Mouse (Mus musculus): ENCODE results near the gene Foxm1. TPM values are rescaled to one million over a fixed set of nuclear protein-coding genes. Genes with fewer than 3 reads are reported as not detected.

The Foxm1 gene
- polyA plus RNA-seq, 1 experiment from 2014 or later: 5.7 TPM

DNA sequence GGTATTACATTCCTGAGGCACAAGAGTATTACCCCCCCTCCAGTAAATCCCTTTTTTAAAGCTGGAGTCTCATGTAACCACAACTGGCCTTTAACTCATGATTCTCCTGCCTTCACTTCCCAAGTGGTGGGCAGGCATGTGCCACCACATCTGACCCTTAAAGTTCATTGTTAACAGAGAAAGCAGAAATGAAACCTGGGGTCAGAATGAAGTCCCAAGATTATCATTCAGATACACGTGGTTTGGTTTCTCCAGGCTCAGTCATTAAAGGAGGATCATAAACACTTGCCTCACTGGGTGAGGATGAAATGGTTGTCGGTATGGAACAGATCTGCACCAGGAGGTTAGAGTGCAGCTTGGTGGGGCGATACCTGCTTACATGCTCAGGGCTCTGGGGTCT, 18.5 kb downstream of the Foxm1 start:
- TF ChIP-seq CTCF (IDR thresholded peaks at IDR 0.05; ENCODE audit: low read depth) (no peak), EP300 (IDR thresholded peaks at IDR 0.05; ENCODE audit: low read depth) (no peak)
- Histone ChIP-seq H3K4me2 (ENCODE audit: low read depth, low read length) (no peak overlapping the region), H3K9ac (replicated peaks) (no peak overlapping the region)

DNA sequence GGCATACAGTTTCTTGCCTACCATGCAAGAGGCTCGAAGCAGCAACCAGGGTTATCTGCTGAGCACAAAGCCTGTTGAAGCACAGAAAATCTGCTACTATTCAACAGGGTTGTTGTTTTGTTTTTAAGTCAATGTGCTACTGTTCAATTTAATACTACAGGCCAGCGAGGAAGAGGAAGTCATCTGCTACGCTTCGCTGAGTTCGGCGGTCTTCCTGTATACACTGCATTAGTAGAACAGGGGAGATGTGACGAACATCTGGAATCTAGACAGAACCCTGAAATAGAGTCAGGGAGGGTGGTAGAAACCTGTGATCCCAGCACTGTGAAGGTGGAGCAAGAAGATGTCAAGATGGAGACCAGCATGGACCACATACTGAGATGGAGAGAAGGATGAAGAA, 21.0 kb downstream of the Foxm1 start:
- no peaks in the 10 kb centered on the region for H3K27me3 ChIP-seq (ENCODE audit: insufficient read depth, low read length)
- H3K4me2 ChIP-seq (ENCODE audit: low read depth, low read length): no peak overlapping the region
- TF ChIP-seq CTCF (IDR thresholded peaks at IDR 0.05; ENCODE audit: low read depth) (no peak), EP300 (IDR thresholded peaks at IDR 0.05; ENCODE audit: low read depth) (no peak)
- ATAC-seq: no peak
- no peaks in the 10 kb centered on the region for H3K9me3 ChIP-seq (ENCODE audit: low read length)
- H3K36me3 ChIP-seq (replicated peaks; ENCODE audit: insufficient read depth, low read length): no peaks in the 10 kb centered on the region
- H3K4me1 ChIP-seq (ENCODE audit: insufficient read depth): no peaks in the 10 kb centered on the region
- H3K9ac ChIP-seq (replicated peaks): no peak overlapping the region
- H3K4me3 ChIP-seq (ENCODE audit: low read depth, low read length): no peak overlapping the region
- no peak for DNase-seq
- WGBS (ENCODE audit: insufficient replicate concordance): 44% methylated on average over 7 of the region's 7 CpGs
- no peak overlapping the region for H3K27ac ChIP-seq (ENCODE audit: low read depth)

More for the DNA sequence above, 18.5 kb downstream of the Foxm1 start:
- H3K4me3 ChIP-seq (ENCODE audit: low read depth, low read length): no peak overlapping the region
- no peaks in the 10 kb centered on the region for H3K9me3 ChIP-seq (ENCODE audit: low read length)
- no peaks in the 10 kb centered on the region for H3K4me1 ChIP-seq (ENCODE audit: insufficient read depth)
- ATAC-seq: no peak
- 56% methylated on average over 3 of the region's 3 CpGs for WGBS (ENCODE audit: insufficient replicate concordance)
- no peak overlapping the region for H3K27ac ChIP-seq (ENCODE audit: low read depth)
- H3K36me3 ChIP-seq (replicated peaks; ENCODE audit: insufficient read depth, low read length): no peaks in the 10 kb centered on the region
- no peaks in the 10 kb centered on the region for H3K27me3 ChIP-seq (ENCODE audit: insufficient read depth, low read length)
- no peak for DNase-seq

DNA sequence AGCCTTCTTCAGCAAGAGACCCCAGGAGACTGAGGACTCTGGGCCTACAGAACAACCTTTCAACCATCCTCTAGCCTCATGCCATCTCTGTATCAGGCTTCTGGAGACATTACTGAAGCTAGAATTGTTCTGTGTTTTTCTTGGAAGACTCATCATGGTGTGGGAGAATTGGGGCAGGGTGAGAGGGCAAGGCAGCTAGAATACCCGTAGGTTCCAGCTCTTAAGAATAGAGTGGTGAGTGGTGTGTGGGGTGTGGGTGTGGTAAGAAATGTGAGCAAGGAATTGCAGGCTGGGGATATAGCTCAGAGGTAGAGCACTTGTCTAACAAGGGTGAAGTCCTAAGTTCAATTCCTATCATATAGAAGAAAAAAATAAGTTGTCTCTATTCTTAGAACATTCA, 22.3 kb downstream of the Foxm1 start:
- WGBS (ENCODE audit: insufficient replicate concordance): 69% methylated on average over 1 of the region's 1 CpGs
- TF ChIP-seq CTCF (IDR thresholded peaks at IDR 0.05; ENCODE audit: low read depth) (no peak), EP300 (IDR thresholded peaks at IDR 0.05; ENCODE audit: low read depth) (no peak)
- H3K4me2 ChIP-seq (ENCODE audit: low read depth, low read length): no peak overlapping the region
- no peak overlapping the region for H3K4me3 ChIP-seq (ENCODE audit: low read depth, low read length)
- no peaks in the 10 kb centered on the region for H3K36me3 ChIP-seq (replicated peaks; ENCODE audit: insufficient read depth, low read length)
- no peak overlapping the region for H3K27ac ChIP-seq (ENCODE audit: low read depth)
- no peaks in the 10 kb centered on the region for H3K9me3 ChIP-seq (ENCODE audit: low read length)
- no peaks in the 10 kb centered on the region for H3K27me3 ChIP-seq (ENCODE audit: insufficient read depth, low read length)
- H3K4me1 ChIP-seq (ENCODE audit: insufficient read depth): no peaks in the 10 kb centered on the region
- no peak for DNase-seq
- no peak overlapping the region for H3K9ac ChIP-seq (replicated peaks)
- no peak for ATAC-seq

DNA sequence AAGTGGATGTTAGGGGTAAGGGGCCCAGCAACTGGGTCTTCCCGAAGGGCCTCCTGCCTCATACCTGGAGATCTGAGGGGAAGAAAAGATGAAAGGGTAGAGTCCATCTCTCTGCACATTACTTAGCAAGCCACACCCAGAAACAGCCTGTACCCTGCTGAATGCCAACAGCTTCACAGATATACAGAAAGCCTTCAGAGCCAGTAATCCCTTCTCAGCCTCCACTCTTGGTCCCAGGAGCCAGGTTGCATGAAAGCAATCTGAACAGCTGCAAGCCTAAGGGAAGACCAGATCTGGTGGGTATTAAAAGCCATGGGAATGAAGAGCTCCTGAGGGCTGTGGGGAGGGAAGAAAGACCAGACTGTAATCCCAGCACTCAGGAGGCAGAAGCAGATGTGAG, 26.4 kb downstream of the Foxm1 start:
- no peaks in the 10 kb centered on the region for H3K27me3 ChIP-seq (ENCODE audit: insufficient read depth, low read length)
- no peak overlapping the region for H3K4me2 ChIP-seq (ENCODE audit: low read depth, low read length)
- H3K4me1 ChIP-seq (ENCODE audit: insufficient read depth): no peaks in the 10 kb centered on the region
- H3K9me3 ChIP-seq (ENCODE audit: low read length): no peaks in the 10 kb centered on the region
- no peak for ATAC-seq
- WGBS (ENCODE audit: insufficient replicate concordance): 74% methylated on average over 1 of the region's 1 CpGs
- DNase-seq: no peak
- no peak overlapping the region for H3K9ac ChIP-seq (replicated peaks)
- no peaks in the 10 kb centered on the region for H3K36me3 ChIP-seq (replicated peaks; ENCODE audit: insufficient read depth, low read length)
- H3K4me3 ChIP-seq (ENCODE audit: low read depth, low read length): no peak overlapping the region
- TF ChIP-seq EP300 (IDR thresholded peaks at IDR 0.05; ENCODE audit: low read depth) (no peak), CTCF (IDR thresholded peaks at IDR 0.05; ENCODE audit: low read depth) (no peak)
- no peak overlapping the region for H3K27ac ChIP-seq (ENCODE audit: low read depth)

DNA sequence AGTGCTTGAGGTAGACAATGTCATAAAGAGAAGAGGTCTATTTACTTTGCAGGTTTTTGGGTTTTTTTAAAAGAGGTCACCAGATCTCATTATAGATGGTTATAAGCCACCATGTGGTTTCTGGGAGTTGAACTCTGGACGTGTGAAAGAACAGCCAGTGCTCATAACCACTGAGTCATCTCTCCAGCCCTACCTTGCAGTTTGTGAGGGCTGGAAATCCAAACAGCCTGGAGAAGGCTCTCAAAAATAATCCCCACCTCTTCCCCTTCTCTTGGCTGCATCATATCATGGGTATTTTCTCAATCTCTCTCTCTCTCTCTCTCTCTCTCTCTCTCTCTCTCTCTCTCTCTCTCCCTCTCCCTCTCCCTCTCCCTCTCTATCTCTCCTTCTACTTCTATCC, 27.9 kb downstream of the Foxm1 start:
- WGBS (ENCODE audit: insufficient replicate concordance): 45% methylated on average over 1 of the region's 1 CpGs
- no peak for DNase-seq
- Histone ChIP-seq H3K36me3 (replicated peaks; ENCODE audit: insufficient read depth, low read length) (no peaks in the 10 kb centered on the region), H3K9ac (replicated peaks) (no peak overlapping the region), H3K4me2 (ENCODE audit: low read depth, low read length) (no peak overlapping the region), H3K9me3 (ENCODE audit: low read length) (no peaks in the 10 kb centered on the region), H3K4me1 (ENCODE audit: insufficient read depth) (no peaks in the 10 kb centered on the region), H3K27ac (ENCODE audit: low read depth) (no peak overlapping the region), H3K4me3 (ENCODE audit: low read depth, low read length) (no peak overlapping the region), H3K27me3 (ENCODE audit: insufficient read depth, low read length) (no peaks in the 10 kb centered on the region)
- no peak for ATAC-seq
- TF ChIP-seq EP300 (IDR thresholded peaks at IDR 0.05; ENCODE audit: low read depth) (no peak), CTCF (IDR thresholded peaks at IDR 0.05; ENCODE audit: low read depth) (no peak)

DNA sequence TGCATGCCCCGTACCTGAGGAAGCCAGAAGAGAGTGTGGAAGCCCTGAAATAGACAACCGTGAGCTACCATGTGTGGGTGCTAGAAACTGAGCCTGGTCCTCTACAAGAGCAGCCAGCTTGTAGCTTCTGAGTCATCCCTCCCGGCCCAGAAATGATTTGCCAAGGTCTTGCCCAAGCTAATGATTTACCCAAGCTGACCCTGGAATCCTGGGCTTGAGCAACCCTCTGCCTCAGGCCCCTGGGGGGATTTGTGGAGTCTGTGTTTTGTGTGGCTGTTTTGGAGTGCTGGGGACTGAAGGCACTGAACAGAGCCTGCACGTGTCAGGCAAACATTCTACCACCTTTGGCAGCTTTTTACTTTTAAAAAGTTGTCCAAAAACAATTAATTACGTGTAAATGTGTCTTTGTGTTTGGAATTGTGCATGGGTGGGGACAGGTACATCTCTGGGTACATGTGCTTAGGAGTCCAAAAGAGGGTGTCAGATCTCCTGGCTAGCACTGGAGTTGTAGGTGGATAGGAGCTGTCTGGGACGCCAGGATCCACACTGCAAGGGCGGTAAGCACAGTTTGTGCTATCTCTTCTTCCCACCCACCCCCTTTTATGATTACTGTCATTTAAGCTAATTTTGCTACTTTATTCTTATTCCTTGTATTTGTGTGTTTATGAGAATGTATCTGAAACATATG, 35.0 kb downstream of the Foxm1 start:
- H3K4me1 ChIP-seq (ENCODE audit: insufficient read depth): no peaks in the 10 kb centered on the region

More for the DNA sequence above, 35.0 kb downstream of the Foxm1 start:
- Histone ChIP-seq H3K4me3 (ENCODE audit: low read depth, low read length) (no peak overlapping the region), H3K36me3 (replicated peaks; ENCODE audit: insufficient read depth, low read length) (no peaks in the 10 kb centered on the region), H3K27me3 (ENCODE audit: insufficient read depth, low read length) (no peaks in the 10 kb centered on the region), H3K27ac (ENCODE audit: low read depth) (peak overlapping the region; percentile 51; the same call in 1 of the 2 replicates), H3K9me3 (ENCODE audit: low read length) (no peaks in the 10 kb centered on the region), H3K9ac (replicated peaks) (no peak overlapping the region), H3K4me2 (ENCODE audit: low read depth, low read length) (no peak overlapping the region)
- WGBS (ENCODE audit: insufficient replicate concordance): 54% methylated on average over 7 of the region's 7 CpGs
- DNase-seq (peak; percentile 53), ATAC-seq (peak; percentile 88)
- TF ChIP-seq CTCF (IDR thresholded peaks at IDR 0.05; ENCODE audit: low read depth): no peak
- no peak for TF ChIP-seq EP300 (IDR thresholded peaks at IDR 0.05; ENCODE audit: low read depth)

All from liver, postnatal 0 days (tissue).